Mouse (Mus musculus): Measurements from ENCODE around the gene Ubqln4. TPM values are rescaled to one million over a fixed set of nuclear protein-coding genes. Genes with fewer than 3 reads are reported as not detected.
"Not testable (repeated sequence)": the region's sequence is repeated elsewhere in the genome, so short reads cannot be mapped to it uniquely, and the experiment has no call there.

Gene Ubqln4
- polyA plus RNA-seq, 1 experiment from 2014 or later = 80.1 TPM

DNA sequence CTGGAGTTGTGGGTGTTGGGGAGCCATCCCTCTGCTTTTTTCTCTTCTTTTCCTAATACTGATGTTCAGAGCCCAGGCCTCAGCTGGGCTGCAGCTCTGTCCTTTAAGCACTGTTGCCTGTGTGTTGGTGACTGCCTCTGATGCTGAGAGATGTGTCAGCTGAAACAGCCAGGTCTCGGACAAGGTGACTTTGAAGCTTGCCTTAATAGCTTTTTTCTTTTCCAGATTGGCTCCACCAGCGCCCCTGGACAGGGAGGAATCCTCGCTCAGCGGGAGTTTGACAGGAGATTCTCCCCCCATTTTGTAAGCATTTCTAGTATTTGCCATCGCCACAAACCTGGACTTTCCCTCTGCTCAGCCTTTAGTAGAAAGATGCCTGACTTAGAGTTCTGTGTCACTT lies 33.1 kb downstream of the Ubqln4 start:
- Histone ChIP-seq H3K9me3 (ENCODE audit: control insufficient read depth, low read length) (no peaks in the 10 kb centered on the region), H3K4me2 (ENCODE audit: low read depth, severe bottlenecking) (no peak overlapping the region), H3K27me3 (ENCODE audit: control insufficient read depth, insufficient read depth, low read length) (no peaks in the 10 kb centered on the region), H3K9ac (ENCODE audit: low read length) (no peak overlapping the region), H3K4me3 (ENCODE audit: low read depth, low read length) (no peak overlapping the region), H3K36me3 (ENCODE audit: control insufficient read depth, insufficient read depth, low read length) (peaks cover 32% of the 10 kb centered on the region), H3K27ac (replicated peaks; ENCODE audit: low read depth, low read length) (no peak overlapping the region), H3K4me1 (ENCODE audit: control insufficient read depth, insufficient read depth, low read length) (no peaks in the 10 kb centered on the region)
- ATAC-seq (ENCODE audit: insufficient number of reproducible peaks, low FRiP score, low TSS enrichment, low read depth) = no peak
- 94% methylated on average over 5 of the region's 5 CpGs for WGBS
- no peak for DNase-seq (ENCODE audit: low spot score)

DNA sequence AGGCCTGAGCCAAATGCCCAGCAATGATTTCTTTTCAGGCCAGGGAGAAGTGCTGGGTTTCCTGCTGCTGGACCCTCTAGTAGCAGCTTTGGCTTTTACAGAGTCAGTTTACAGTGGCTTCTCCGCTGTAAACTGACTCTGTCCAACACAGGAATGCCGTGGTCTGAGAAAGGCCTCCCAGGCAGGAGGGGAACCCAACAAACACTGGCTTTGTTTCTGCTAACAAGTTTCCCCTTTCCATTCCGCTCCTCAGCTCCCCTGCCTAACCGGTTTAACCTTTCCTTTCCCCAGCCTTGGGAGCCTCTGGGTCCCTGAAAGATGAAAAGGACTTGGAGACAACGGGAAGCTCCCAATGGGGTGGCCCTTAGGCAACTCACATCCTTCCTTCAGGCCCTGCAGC lies 36.7 kb downstream of the Ubqln4 start:
- Histone ChIP-seq H3K27ac (replicated peaks; ENCODE audit: low read depth, low read length) (peak overlapping the region; percentile 43; the same call in 1 of the 2 replicates), H3K9ac (ENCODE audit: low read length) (0 out of 2 replicates have a peak overlapping the region, but pooled peaks have one; percentile 17), H3K27me3 (ENCODE audit: control insufficient read depth, insufficient read depth, low read length) (no peaks in the 10 kb centered on the region), H3K9me3 (ENCODE audit: control insufficient read depth, low read length) (no peaks in the 10 kb centered on the region), H3K4me3 (ENCODE audit: low read depth, low read length) (no peak overlapping the region), H3K36me3 (ENCODE audit: control insufficient read depth, insufficient read depth, low read length) (peaks cover 28% of the 10 kb centered on the region), H3K4me2 (ENCODE audit: low read depth, severe bottlenecking) (no peak overlapping the region), H3K4me1 (ENCODE audit: control insufficient read depth, insufficient read depth, low read length) (no peaks in the 10 kb centered on the region)
- DNase-seq (ENCODE audit: low spot score) = peak; percentile 30
- no peak for ATAC-seq (ENCODE audit: insufficient number of reproducible peaks, low FRiP score, low TSS enrichment, low read depth)
- 26% methylated on average over 5 of the region's 5 CpGs for WGBS

DNA sequence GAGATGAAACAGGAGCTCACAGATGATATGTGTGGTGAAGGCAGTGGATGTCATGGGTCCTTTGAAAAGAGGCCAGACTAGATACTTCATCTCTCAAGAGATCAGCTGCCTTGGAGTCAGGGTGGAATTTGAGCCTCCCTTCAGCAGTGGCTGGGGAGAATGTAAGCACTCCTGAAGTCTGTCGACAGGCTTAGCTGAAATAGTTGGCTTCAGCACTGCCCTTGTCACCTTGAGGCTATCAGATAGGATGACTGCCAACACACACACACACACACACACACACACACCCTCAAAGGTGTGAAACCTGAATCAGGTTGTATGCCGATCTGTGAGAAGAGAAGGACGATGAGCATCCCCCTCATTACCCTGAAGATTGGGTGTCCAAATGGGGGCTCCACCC lies 37.5 kb downstream of the Ubqln4 start:
- Histone ChIP-seq H3K27ac (replicated peaks; ENCODE audit: low read depth, low read length) (no peak overlapping the region), H3K36me3 (ENCODE audit: control insufficient read depth, insufficient read depth, low read length) (peaks cover 23% of the 10 kb centered on the region), H3K9ac (ENCODE audit: low read length) (no peak overlapping the region), H3K27me3 (ENCODE audit: control insufficient read depth, insufficient read depth, low read length) (no peaks in the 10 kb centered on the region), H3K4me1 (ENCODE audit: control insufficient read depth, insufficient read depth, low read length) (no peaks in the 10 kb centered on the region), H3K4me2 (ENCODE audit: low read depth, severe bottlenecking) (no peak overlapping the region), H3K9me3 (ENCODE audit: control insufficient read depth, low read length) (no peaks in the 10 kb centered on the region), H3K4me3 (ENCODE audit: low read depth, low read length) (no peak overlapping the region)
- DNase-seq (ENCODE audit: low spot score) (no peak), ATAC-seq (ENCODE audit: insufficient number of reproducible peaks, low FRiP score, low TSS enrichment, low read depth) (no peak)
- WGBS = 38% methylated on average over 3 of the region's 3 CpGs

DNA sequence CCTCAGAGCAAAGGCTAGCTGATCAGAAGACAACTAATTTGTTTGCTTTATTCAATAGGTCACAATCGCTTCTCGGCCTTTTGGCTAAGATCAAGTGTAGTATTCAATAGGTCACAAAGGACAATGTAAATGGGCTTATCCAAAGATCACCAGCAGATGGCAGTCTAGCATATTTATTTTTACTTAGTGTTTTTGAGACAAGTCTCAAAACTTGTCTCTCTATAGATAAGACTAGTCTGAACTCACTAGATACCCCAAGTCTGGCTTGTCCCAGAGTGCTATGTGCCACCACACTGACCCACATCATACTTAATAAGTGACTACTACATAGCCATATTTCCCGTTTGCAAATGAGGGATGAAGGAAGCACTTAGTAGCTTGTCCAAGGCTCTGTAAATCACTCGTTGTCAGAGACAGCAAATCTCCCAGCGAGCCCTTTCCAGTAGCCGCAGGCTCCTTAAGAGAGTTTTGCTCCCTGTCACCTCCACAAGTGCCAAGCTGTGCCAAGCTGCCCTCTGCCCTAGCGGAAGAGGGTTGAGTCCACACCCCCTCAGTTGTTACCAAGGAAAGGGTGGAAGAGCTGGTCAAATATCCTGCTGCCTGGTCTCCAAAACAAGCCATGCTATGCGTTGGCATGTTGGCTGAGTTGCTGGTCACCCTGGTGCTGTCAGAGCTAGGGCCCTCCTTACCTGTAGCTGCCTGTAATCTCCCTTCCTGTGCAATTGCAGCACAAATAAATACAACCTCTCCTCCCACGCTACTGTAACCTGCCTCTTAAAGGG lies 38.6 kb downstream of the Ubqln4 start:
- Histone ChIP-seq H3K9me3 (ENCODE audit: control insufficient read depth, low read length) (no peaks in the 10 kb centered on the region), H3K36me3 (ENCODE audit: control insufficient read depth, insufficient read depth, low read length) (peaks cover 16% of the 10 kb centered on the region), H3K4me1 (ENCODE audit: control insufficient read depth, insufficient read depth, low read length) (no peaks in the 10 kb centered on the region), H3K9ac (ENCODE audit: low read length) (no peak overlapping the region), H3K27me3 (ENCODE audit: control insufficient read depth, insufficient read depth, low read length) (no peaks in the 10 kb centered on the region), H3K27ac (replicated peaks; ENCODE audit: low read depth, low read length) (no peak overlapping the region), H3K4me3 (ENCODE audit: low read depth, low read length) (no peak overlapping the region), H3K4me2 (ENCODE audit: low read depth, severe bottlenecking) (no peak overlapping the region)
- DNase-seq (ENCODE audit: low spot score) (peak; percentile 72), ATAC-seq (ENCODE audit: insufficient number of reproducible peaks, low FRiP score, low TSS enrichment, low read depth) (no peak)
- WGBS = 28% methylated on average over 9 of the region's 9 CpGs

DNA sequence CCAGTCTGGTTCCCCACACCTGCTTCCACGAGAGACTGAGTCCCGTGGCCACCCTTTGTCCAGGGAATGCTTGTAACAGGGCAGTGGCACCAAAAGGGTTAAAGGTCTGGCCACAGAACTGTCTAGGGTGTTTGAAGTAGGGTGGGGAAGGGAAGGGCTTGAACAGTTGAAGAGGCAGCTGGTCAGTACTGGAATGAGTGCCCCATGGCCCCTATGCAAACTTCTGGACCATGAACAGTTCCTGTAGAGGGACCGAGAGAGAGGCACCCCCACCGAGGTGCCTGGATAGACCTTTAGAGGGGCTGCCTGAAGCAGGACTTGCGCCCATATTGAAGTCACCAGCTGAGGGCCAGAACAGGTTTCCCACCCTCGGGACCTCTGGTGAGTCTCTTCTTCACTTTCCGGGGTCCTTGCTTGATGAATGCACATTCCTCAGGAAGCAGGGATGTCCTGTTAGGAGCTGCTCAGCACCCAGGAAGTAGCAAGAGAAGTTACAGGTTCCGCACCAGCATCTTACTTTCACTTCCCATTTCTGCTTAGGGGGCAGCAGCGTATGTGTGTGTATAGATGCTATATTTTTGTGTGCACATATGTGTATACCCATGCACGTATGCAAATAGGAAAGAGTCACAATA lies 39.5 kb downstream of the Ubqln4 start:
- H3K27ac ChIP-seq (replicated peaks; ENCODE audit: low read depth, low read length) = no peak overlapping the region
- H3K4me3 ChIP-seq (ENCODE audit: low read depth, low read length) = no peak overlapping the region
- WGBS = 80% methylated on average over 10 of the region's 10 CpGs
- H3K4me2 ChIP-seq (ENCODE audit: low read depth, severe bottlenecking) = no peak overlapping the region
- no peak overlapping the region for H3K9ac ChIP-seq (ENCODE audit: low read length)
- H3K9me3 ChIP-seq (ENCODE audit: control insufficient read depth, low read length) = no peaks in the 10 kb centered on the region
- H3K27me3 ChIP-seq (ENCODE audit: control insufficient read depth, insufficient read depth, low read length) = no peaks in the 10 kb centered on the region
- ATAC-seq (ENCODE audit: insufficient number of reproducible peaks, low FRiP score, low TSS enrichment, low read depth) = no peak
- H3K36me3 ChIP-seq (ENCODE audit: control insufficient read depth, insufficient read depth, low read length) = peaks cover 6% of the 10 kb centered on the region; the same call in 1 of the 2 replicates
- no peak for DNase-seq (ENCODE audit: low spot score)
- no peaks in the 10 kb centered on the region for H3K4me1 ChIP-seq (ENCODE audit: control insufficient read depth, insufficient read depth, low read length)

DNA sequence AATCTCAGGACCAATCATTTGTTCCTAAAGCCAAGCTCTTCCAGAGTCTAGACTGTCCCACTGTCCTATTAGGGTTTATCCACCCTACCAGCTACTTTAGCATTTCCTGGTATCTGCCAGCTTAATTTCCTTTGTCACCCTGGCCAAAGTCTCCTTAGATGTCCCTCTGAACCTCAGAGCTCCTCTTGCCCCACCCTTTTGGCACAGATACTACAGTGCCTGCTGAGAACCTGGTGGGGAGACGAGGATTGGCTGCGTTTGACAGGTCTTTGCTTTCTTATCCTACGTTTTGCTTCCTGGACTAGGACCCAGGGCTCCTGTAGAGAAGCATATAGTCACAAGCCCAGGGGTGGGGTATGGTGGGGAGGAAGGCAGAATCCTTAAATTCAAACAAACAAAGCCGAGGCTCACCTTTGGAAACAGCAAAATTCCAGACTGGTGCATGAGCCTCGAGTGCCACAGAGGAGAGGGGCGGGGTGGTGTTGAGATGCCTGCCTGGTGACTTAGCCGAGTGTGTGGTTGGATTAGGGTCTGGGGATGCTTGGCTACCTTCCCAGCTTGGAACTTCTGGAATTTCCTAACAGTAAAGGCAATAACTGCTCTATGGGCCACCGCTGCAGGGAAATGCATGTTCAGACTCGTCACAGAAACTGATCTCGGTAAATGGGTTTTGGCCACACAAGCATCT lies 40.5 kb downstream of the Ubqln4 start:
- Histone ChIP-seq H3K9ac (ENCODE audit: low read length) (no peak overlapping the region), H3K27ac (replicated peaks; ENCODE audit: low read depth, low read length) (no peak overlapping the region)

DNA sequence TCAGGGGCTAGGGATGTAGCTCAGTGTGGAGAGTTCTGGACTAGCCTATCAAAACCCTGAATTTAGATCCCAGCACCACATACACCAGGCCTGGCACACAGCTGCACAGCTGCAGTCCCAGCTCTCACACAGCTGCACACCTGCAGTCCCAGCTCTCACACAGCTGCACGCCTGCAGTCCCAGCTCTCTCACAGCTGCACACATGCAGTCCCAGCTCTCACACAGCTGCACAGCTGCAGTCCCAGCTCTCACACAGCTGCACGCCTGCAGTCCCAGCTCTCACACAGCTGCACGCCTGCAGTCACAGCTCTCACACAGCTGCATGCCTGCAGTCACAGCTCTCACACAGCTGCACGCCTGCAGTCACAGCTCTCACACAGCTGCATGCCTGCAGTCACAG lies 43.0 kb downstream of the Ubqln4 start:
- not testable (repeated sequence) for H3K36me3 ChIP-seq (ENCODE audit: control insufficient read depth, insufficient read depth, low read length); H3K9me3 ChIP-seq (ENCODE audit: control insufficient read depth, low read length); H3K4me2 ChIP-seq (ENCODE audit: low read depth, severe bottlenecking); DNase-seq (ENCODE audit: low spot score); H3K4me3 ChIP-seq (ENCODE audit: low read depth, low read length); H3K9ac ChIP-seq (ENCODE audit: low read length); H3K27me3 ChIP-seq (ENCODE audit: control insufficient read depth, insufficient read depth, low read length); H3K4me1 ChIP-seq (ENCODE audit: control insufficient read depth, insufficient read depth, low read length); H3K27ac ChIP-seq (replicated peaks; ENCODE audit: low read depth, low read length); ATAC-seq (ENCODE audit: insufficient number of reproducible peaks, low FRiP score, low TSS enrichment, low read depth)
- WGBS = 79% methylated on average over 4 of the region's 4 CpGs

More for the DNA sequence above, 40.5 kb downstream of the Ubqln4 start:
- H3K27me3 ChIP-seq (ENCODE audit: control insufficient read depth, insufficient read depth, low read length) = no peaks in the 10 kb centered on the region
- no peaks in the 10 kb centered on the region for H3K36me3 ChIP-seq (ENCODE audit: control insufficient read depth, insufficient read depth, low read length)
- ATAC-seq (ENCODE audit: insufficient number of reproducible peaks, low FRiP score, low TSS enrichment, low read depth) (no peak), DNase-seq (ENCODE audit: low spot score) (no peak)
- H3K4me2 ChIP-seq (ENCODE audit: low read depth, severe bottlenecking) = no peak overlapping the region
- H3K4me1 ChIP-seq (ENCODE audit: control insufficient read depth, insufficient read depth, low read length) = no peaks in the 10 kb centered on the region
- WGBS = 55% methylated on average over 10 of the region's 10 CpGs
- H3K9me3 ChIP-seq (ENCODE audit: control insufficient read depth, low read length) = no peaks in the 10 kb centered on the region
- H3K4me3 ChIP-seq (ENCODE audit: low read depth, low read length) = no peak overlapping the region

DNA sequence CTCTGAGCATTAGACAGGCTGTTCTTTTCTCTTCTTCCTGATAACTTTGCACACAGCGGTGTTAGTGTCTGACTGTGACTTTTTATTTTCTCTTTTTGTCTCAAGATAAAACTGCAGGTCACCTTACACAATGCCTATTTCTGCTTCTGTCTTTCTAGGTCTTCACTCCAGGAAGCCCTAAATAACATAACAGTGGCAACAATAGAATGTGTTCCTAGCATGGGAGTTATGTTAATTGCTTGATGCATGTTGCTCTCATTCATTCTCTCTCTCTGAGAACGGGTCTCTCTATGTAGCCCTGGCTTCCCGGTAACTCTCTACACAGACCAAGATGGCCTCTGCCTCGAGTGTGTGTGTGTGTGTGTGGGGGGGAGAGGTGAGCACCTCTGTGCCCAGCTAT lies 48.9 kb downstream of the Ubqln4 start:
- ATAC-seq (ENCODE audit: insufficient number of reproducible peaks, low FRiP score, low TSS enrichment, low read depth) = no peak
- H3K36me3 ChIP-seq (ENCODE audit: control insufficient read depth, insufficient read depth, low read length) = no peaks in the 10 kb centered on the region
- DNase-seq (ENCODE audit: low spot score) = no peak

More for the DNA sequence above, 48.9 kb downstream of the Ubqln4 start:
- H3K4me1 ChIP-seq (ENCODE audit: control insufficient read depth, insufficient read depth, low read length) = no peaks in the 10 kb centered on the region
- H3K9me3 ChIP-seq (ENCODE audit: control insufficient read depth, low read length) = no peaks in the 10 kb centered on the region
- no peaks in the 10 kb centered on the region for H3K27me3 ChIP-seq (ENCODE audit: control insufficient read depth, insufficient read depth, low read length)
- H3K4me2 ChIP-seq (ENCODE audit: low read depth, severe bottlenecking) = no peak overlapping the region
- no peak overlapping the region for H3K4me3 ChIP-seq (ENCODE audit: low read depth, low read length)
- no peak overlapping the region for H3K9ac ChIP-seq (ENCODE audit: low read length)
- no peak overlapping the region for H3K27ac ChIP-seq (replicated peaks; ENCODE audit: low read depth, low read length)
- WGBS = 80% methylated on average over 4 of the region's 4 CpGs

Data from limb, embryonic 11.5 days (tissue).